Mouse (Mus musculus) ES-E14 (cell line): ENCODE data around the gene Parp3.

Experiments
- CHD2 ChIP-seq: IDR thresholded peaks from 2 replicates; pipeline ENCODE4 v1.6.1; 2014; ENCODE audit warnings: mild to moderate bottlenecking, low read depth, low read length, inconsistent platforms
- HCFC1 ChIP-seq: IDR thresholded peaks from 2 replicates; pipeline ENCODE4 v1.6.1; 2012; ENCODE audit warnings: low read length, inconsistent platforms, borderline replicate concordance; ENCODE audit not compliant: insufficient read depth
- MAFK ChIP-seq: IDR thresholded peaks from 2 replicates; pipeline ENCODE4 v1.6.1; 2014; ENCODE audit warnings: mild to moderate bottlenecking, low read depth, low read length, inconsistent platforms; ENCODE audit not compliant: insufficient read depth
- ZC3H11A ChIP-seq: IDR thresholded peaks from 2 replicates; pipeline ENCODE4 v1.6.1; 2012; ENCODE audit warnings: low read depth, mild to moderate bottlenecking, inconsistent platforms, low read length, borderline replicate concordance

DNA sequence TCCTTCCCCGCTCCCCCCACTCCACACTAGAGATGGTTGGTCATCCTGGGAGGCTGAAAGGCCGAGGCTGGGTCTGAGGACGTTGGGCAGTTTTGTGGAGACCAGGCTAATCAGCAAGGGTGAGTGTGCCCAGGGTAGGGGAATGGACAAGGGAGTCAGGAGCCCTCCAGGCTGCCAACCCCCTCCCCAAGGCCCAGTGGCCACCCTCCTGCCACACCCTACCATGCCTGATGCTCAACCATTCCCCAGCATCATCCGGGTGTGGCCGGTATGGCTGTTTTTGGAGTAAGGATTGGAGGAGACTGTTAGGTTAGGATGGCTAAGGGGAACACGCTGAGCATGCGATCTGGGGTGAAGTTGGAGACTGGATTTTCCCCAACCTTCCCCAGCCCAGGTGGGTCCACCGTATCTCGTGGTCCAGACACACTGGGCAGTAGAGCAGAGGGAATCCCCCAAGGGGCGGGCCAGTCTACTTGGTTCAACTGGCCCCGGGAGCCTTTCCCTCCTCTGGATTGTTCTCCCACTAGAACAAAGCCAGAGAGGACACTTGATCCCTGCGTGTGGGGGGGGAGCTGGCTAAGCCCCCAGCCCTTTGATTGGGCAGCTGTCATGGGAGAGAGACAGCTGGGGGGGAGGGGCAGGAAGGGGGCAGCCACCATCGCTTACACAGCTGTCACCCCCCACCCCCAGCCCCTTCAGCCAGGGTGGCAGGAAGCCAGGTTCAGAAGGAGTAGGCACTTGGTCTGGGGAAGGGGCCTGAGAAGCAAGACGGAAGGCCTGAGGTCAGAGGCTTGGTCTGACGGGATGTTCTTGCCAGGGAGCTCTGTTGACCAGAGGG, 20.2 kb downstream of the Parp3 start:
- no peak for TF ChIP-seq CHD2
- no peak for TF ChIP-seq HCFC1
- TF ChIP-seq MAFK, result no peak
- no peak for TF ChIP-seq ZC3H11A
